Mouse (Mus musculus) forebrain, postnatal 0 days (tissue): Measurements from ENCODE around the gene Clec4f. TPM values are rescaled to one million over a fixed set of nuclear protein-coding genes. Genes with fewer than 3 reads are reported as not detected.

Experiments
- ATAC-seq: fragments of 200-750 bp; cut with Nextera tagmentation; 2 replicates; pipeline ENCODE4 v1.8.0; 2017; ENCODE audit warnings: mild to moderate bottlenecking, moderate library complexity
- DNase-seq: peaks from one replicate; pipeline ENCODE4 v3.0.0-alpha.2; 2015
- H3K27ac ChIP-seq: fragments of 300-500 bp; sonication (generic); 2 replicates; pipeline ENCODE4 v1.5.1; 2014; ENCODE audit warnings: low read depth, mild to moderate bottlenecking, antibody characterized with exemption, low read length, moderate library complexity, mixed read lengths
- H3K27me3 ChIP-seq: fragments of 300-500 bp; sonication (generic); 2 replicates; pipeline ENCODE4 v1.6.1; 2014; ENCODE audit warnings: mild to moderate bottlenecking, low read length, mixed read lengths; ENCODE audit not compliant: insufficient read depth
- H3K36me3 ChIP-seq: fragments of 300-500 bp; sonication (generic); 2 replicates; pipeline ENCODE4 v1.6.1; 2014; ENCODE audit warnings: mild to moderate bottlenecking, moderate library complexity; ENCODE audit not compliant: insufficient read depth
- H3K4me1 ChIP-seq: fragments of 300-500 bp; sonication (generic); 2 replicates; pipeline ENCODE4 v1.6.1; 2014; ENCODE audit warnings: antibody characterized with exemption; ENCODE audit not compliant: insufficient read depth
- H3K4me2 ChIP-seq: fragments of 300-500 bp; sonication (generic); 2 replicates; pipeline ENCODE4 v1.6.1; 2014; ENCODE audit warnings: low read depth, mild to moderate bottlenecking, moderate library complexity
- H3K4me3 ChIP-seq: fragments of 300-500 bp; sonication (generic); 2 replicates; pipeline ENCODE4 v1.5.1; 2014; ENCODE audit warnings: low read depth, low read length, mixed read lengths
- H3K9ac ChIP-seq: fragments of 300-500 bp; sonication (generic); 2 replicates; pipeline ENCODE4 v1.6.1; 2014; ENCODE audit warnings: mild to moderate bottlenecking
- H3K9me3 ChIP-seq: fragments of 300-500 bp; sonication (generic); 2 replicates; pipeline ENCODE4 v1.6.1; 2016; ENCODE audit warnings: low read length
- CTCF ChIP-seq: sonication (generic); IDR thresholded peaks from 2 replicates; pipeline ENCODE4 v1.5.1; 2016; ENCODE audit warnings: antibody characterized with exemption, control low read depth, low read depth
- WGBS: fragments of 180-500 bp; shearing (Covaris S2); extraction: QIAGEN DNeasy Blood & Tissue Kit; methylation state at CpG from one replicate; pipeline ENCODE4 v1.1.7; 2014; 5-methylcytosine and 5-hydroxymethylcytosine counted together
- polyA plus RNA-seq: library from polyadenylated mRNA; unstranded; fragments of >200 nt; fragmentation: Nextera tagmentation; extraction: Ambion mirVana; gene quantifications from 2 replicates; pipeline ENCODE4 v1.2.1, GENCODE M21; 2015
- total RNA-seq: library from RNA; depleted of rRNA; stranded (reverse); fragments of >200 nt; gene quantifications from 2 replicates; pipeline ENCODE4 v1.2.3, GENCODE M21; 2014; rRNA removed

The Clec4f gene
- total and polyA plus RNA-seq, 2 experiments from 2014 or later, result 0.28 TPM; not detected in 1

DNA sequence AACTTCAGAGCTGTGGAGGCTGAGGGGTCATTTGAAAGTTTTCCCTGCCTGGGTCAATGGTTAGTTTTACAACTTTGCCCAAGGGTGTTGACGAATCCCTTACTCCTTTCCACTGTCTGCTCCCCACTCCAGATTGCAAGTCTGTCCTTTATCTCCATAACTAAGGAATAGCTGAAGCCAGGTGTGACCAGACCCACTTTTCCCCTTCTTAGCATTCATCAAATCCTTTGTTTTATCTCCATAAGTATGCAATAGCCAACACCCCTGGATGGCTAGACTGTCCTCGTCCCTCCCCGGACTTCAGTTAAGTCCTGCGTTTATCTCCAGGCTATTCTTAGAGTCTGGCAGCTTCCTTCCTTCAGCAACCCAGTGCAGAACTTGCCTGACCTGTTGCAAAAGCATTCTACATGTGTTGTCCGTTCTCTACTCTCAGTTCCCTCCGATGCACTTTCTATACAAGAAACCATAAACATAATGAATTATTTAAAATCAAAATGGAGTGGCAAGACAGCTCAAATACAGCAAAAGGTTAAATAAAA lies 56.3 kb downstream of the Clec4f start:
- no peaks in the 10 kb centered on the region for H3K36me3 ChIP-seq
- no peaks in the 10 kb centered on the region for H3K4me1 ChIP-seq
- no peak overlapping the region for H3K4me2 ChIP-seq
- no peak overlapping the region for H3K9ac ChIP-seq
- DNase-seq (no peak), ATAC-seq (no peak)
- no peak for TF ChIP-seq CTCF
- no peak overlapping the region for H3K27ac ChIP-seq
- H3K9me3 ChIP-seq, result no peaks in the 10 kb centered on the region
- H3K4me3 ChIP-seq, result no peak overlapping the region
- H3K27me3 ChIP-seq, result no peaks in the 10 kb centered on the region
- WGBS, result 86% methylated on average over 6 of the region's 6 CpGs

DNA sequence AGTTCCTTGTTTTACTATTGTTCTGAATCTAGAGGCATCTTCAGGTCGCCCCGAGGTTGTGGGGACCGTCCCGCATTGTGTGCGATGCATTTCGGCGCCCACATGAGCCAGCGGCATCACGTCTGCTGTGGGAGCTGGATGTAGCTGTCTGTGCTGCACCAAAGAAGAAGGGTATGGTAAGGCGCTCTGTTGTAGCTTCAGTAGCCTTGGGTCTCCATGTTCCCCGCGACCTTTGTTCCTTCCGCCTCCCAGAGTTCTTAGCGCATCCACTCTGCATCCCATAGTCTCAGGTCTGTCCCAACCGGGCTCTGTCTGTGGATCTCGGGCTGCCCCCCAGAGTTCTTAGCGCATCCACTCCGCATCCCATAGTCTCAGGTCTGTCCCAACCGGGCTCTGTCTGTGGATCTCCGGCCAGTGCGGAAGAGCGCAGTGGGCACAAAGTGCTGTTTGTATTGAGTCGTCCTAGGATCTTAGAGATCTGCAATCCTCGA lies 56.9 kb downstream of the Clec4f start:
- Histone ChIP-seq H3K9me3 (no peaks in the 10 kb centered on the region), H3K27me3 (no peaks in the 10 kb centered on the region), H3K4me2 (peak overlapping the region; percentile 53), H3K4me3 (peak overlapping the region; percentile 25), H3K27ac (no peak overlapping the region), H3K4me1 (no peaks in the 10 kb centered on the region), H3K36me3 (no peaks in the 10 kb centered on the region), H3K9ac (peak overlapping the region; percentile 18; the same call in 1 of the 2 replicates)
- WGBS, result 35% methylated on average over 24 of the region's 24 CpGs
- TF ChIP-seq CTCF, result no peak
- ATAC-seq (peak; percentile 25; the same call in 1 of the 2 replicates), DNase-seq (peak; percentile 16)

GRCm38 (mm10) chr6:83598646-83599045 lies 57.3 kb downstream of the Clec4f start:
- Histone ChIP-seq H3K9me3 (no peaks in the 10 kb centered on the region), H3K27me3 (no peaks in the 10 kb centered on the region), H3K9ac (peak overlapping the region; percentile 18; the same call in 1 of the 2 replicates), H3K4me2 (peak overlapping the region; percentile 53), H3K4me3 (peak overlapping the region; percentile 25), H3K4me1 (no peaks in the 10 kb centered on the region), H3K27ac (no peak overlapping the region), H3K36me3 (no peaks in the 10 kb centered on the region)
- ATAC-seq, result peak; percentile 76
- TF ChIP-seq CTCF, result peak; percentile 73
- WGBS, result 7% methylated on average over 9 of the region's 9 CpGs
- DNase-seq, result peak; percentile 65

- Histone ChIP-seq H3K9me3 (no peaks in the 10 kb centered on the region), H3K27ac (no peak overlapping the region), H3K4me1 (no peaks in the 10 kb centered on the region), H3K4me2 (no peak overlapping the region), H3K36me3 (no peaks in the 10 kb centered on the region), H3K9ac (no peak overlapping the region), H3K27me3 (no peaks in the 10 kb centered on the region), H3K4me3 (no peak overlapping the region)
- ATAC-seq (no peak), DNase-seq (no peak)
- no peak for TF ChIP-seq CTCF
- WGBS, result 61% methylated on average over 3 of the region's 3 CpGs
Measured at GRCm38 (mm10) chr6:83597988-83598387, 58.0 kb downstream of the Clec4f start.

- DNase-seq, result no peak
Measured at GRCm38 (mm10) chr6:83595035-83595434, 61.0 kb downstream of the Clec4f start.

More at GRCm38 (mm10) chr6:83595035-83595434, 61.0 kb downstream of the Clec4f start:
- Histone ChIP-seq H3K4me2 (no peak overlapping the region), H3K4me3 (no peak overlapping the region), H3K4me1 (no peaks in the 10 kb centered on the region), H3K9ac (no peak overlapping the region), H3K27me3 (no peaks in the 10 kb centered on the region), H3K36me3 (no peaks in the 10 kb centered on the region), H3K9me3 (no peaks in the 10 kb centered on the region), H3K27ac (no peak overlapping the region)
- ATAC-seq, result no peak
- WGBS, result 83% methylated on average over 2 of the region's 2 CpGs
- no peak for TF ChIP-seq CTCF

Other genes starting within 250 kb of the Clec4f start
- gene Tet3, start 197.1 kb downstream of the Clec4f start, total RNA-seq, result 23.2 and 27.7 TPM in 2 replicates
- 38.0 and 49.4 TPM in 2 replicates for gene Tet3, start 197.1 kb downstream of the Clec4f start, polyA plus RNA-seq
- 35.3 and 44.5 TPM in 2 replicates for gene Dguok, start 149.2 kb downstream of the Clec4f start, total RNA-seq
- gene Dguok, start 149.2 kb downstream of the Clec4f start, polyA plus RNA-seq, result 47.8 and 52.1 TPM in 2 replicates
- gene Actg2, start 119.9 kb downstream of the Clec4f start, total RNA-seq, result 0.38 and 2.2 TPM in 2 replicates
- gene Actg2, start 119.9 kb downstream of the Clec4f start, polyA plus RNA-seq, result 1.0 and 1.6 TPM in 2 replicates
- 11.2 and 13.9 TPM in 2 replicates for gene Stambp, start 83.5 kb downstream of the Clec4f start, total RNA-seq
- gene Stambp, start 83.5 kb downstream of the Clec4f start, polyA plus RNA-seq, result 64.7 and 72.3 TPM in 2 replicates
- not detected in 2 replicates for gene Cd207, start 21.7 kb upstream of the Clec4f start, total RNA-seq
- gene Cd207, start 21.7 kb upstream of the Clec4f start, polyA plus RNA-seq, result not detected in 2 replicates
- gene Vax2, start 55.1 kb upstream of the Clec4f start, total RNA-seq, result not detected in 2 replicates
- not detected in 2 replicates for gene Vax2, start 55.1 kb upstream of the Clec4f start, polyA plus RNA-seq
- gene Atp6v1b1, start 86.8 kb upstream of the Clec4f start, total RNA-seq, result 0.19 and 0.77 TPM in 2 replicates
- gene Atp6v1b1, start 86.8 kb upstream of the Clec4f start, polyA plus RNA-seq, result 0.38 and 0.53 TPM in 2 replicates
- not detected in 2 replicates for gene Ankrd53, start 106.5 kb upstream of the Clec4f start, total RNA-seq
- gene Ankrd53, start 106.5 kb upstream of the Clec4f start, polyA plus RNA-seq, result not detected in 2 replicates
- 30.7 and 42.3 TPM in 2 replicates for gene Tex261, start 119.6 kb upstream of the Clec4f start, total RNA-seq
- gene Tex261, start 119.6 kb upstream of the Clec4f start, polyA plus RNA-seq, result 80.4 and 81.7 TPM in 2 replicates
- gene Nagk, start 138.8 kb upstream of the Clec4f start, total RNA-seq, result 80.7 and 81.2 TPM in 2 replicates
- gene Nagk, start 138.8 kb upstream of the Clec4f start, polyA plus RNA-seq, result 81.0 and 99.0 TPM in 2 replicates
- 66.2 and 75.0 TPM in 2 replicates for gene Paip2b, start 175.6 kb upstream of the Clec4f start, total RNA-seq
- gene Paip2b, start 175.6 kb upstream of the Clec4f start, polyA plus RNA-seq, result 28.3 and 28.6 TPM in 2 replicates
- 123 and 143 TPM in 2 replicates for gene Zfp638, start 210.9 kb upstream of the Clec4f start, total RNA-seq
- gene Zfp638, start 210.9 kb upstream of the Clec4f start, polyA plus RNA-seq, result 45.9 and 56.4 TPM in 2 replicates